Mouse (Mus musculus) c-Kit-positive CD71-positive TER-119-negative erythroid progenitor cells, embryonic 14.5 days (primary cell): ENCODE data around the gene Fam167b.

Source experiments
- DNase-seq: peaks from one replicate; pipeline ENCODE4 v3.0.0-alpha.2; 2013; ENCODE audit warnings: low read depth

Gene Fam167b

DNA sequence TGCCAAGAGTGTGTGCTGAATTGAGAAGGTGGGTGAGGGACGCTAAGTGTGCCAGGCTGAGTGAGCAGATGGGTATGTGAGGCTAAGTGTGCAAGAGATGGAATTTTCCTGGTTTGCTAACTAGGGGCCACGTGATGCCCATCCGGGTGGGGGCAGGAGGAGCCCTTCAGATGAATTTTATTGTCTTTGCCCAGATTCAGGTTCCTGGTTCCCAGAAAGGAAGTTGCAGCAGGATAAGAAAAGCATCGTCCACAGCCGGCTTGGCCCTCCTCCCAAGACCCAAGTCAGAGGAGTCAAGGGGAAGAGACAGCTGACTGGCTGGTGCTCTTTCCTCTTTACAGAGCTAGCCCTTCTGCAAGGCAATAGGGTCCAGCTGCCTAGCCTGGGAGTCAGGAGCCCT lies at the start of gene Fam167b:
TSS of gene Fam167b (minus strand) at position 84 of the 400 bp plus-strand sequence.
- DNase-seq = no peak

DNA sequence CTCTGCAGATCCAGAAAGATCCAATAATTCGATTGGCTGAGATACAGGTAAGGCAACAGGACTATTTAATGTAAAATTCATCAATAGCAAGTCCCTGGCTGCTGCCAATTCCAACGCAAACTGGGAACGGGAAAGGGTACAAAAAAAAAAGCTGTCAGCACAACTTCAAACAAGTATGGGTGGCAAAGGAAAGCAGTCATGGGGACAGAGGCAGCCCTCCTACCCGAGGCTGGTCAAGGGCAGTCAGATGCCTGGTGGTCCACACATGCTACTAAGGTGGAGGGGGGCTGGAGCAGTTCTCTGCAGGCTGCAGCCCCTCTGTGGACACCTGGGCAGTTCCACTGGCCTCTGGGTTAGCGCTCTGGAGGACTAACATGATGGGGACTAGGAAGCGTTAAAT lies 47.7 kb upstream of the Fam167b start:
- no peak for DNase-seq

DNA sequence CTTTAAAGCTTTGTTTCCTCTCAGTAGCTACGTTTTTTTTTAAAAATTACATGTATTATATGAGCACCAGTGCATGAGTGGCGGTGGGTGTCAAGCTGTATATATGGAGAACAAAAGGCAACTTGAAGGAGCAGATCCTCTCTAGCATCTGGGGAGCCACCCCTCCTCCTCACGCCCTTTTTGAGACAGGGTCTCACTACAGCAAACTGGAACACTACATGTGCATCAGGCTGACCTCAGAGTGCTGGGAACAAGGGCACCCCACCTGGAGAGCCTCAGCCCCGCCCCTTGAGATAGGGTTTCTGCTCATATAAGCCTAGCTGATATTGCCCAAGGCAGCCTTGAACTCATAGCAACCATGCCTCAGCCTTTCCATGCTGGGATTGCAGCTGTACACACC lies 47.1 kb upstream of the Fam167b start:
- no peak for DNase-seq

DNA sequence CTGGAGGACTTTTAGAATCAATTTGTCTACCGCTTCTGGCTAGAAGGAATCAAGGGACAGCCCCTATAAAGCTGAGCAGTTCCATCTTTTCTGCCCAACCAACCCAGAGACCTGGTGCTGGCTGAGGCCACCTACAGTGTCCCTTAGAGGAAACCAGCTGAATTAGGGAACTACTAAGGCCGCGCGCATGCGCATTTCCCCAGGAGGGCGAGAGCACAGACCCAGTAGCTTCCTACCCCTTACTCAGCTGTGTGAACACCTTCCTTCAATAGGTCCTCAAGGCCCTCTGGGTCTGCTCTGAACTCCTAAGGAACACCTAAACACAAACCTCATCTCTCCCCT lies 46.7 kb upstream of the Fam167b start:
- DNase-seq = no peak

DNA sequence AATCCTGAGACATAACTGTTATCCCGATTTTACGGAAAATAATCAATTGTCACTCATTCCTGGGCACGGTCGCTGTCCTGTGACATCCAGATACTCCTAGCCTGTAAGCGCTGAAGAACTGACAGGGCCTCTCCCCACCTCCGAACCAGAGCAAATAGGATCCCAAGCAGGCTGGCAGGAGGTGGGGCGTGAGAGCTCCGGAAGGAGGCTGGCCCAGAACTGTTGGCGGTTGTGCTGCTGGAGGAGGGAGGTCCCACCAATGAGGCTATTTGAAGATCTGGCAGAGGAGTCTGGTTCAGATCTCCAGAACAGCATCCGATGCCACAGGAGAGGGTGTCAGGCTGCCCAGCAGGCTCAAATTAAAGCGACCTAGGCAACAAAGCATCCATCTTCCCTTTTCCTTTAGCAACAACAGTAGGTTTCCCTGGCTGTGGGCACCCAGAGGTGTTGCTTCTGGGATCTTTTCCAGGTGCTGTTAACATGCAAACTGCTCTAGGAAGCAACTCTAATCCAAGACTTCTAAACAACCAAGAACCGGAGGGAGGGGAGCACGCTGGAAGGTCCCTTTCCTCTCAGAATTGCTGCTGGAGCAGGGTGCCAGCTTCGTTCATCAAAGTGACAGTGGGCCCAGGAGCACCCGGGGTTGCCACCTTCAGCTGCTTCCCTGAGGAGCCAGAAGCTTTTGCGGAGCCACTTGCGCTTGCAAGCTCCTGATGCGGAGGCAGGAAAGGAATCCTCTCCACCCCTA lies 46.1 kb upstream of the Fam167b start:
- peak; percentile 89 for DNase-seq

DNA sequence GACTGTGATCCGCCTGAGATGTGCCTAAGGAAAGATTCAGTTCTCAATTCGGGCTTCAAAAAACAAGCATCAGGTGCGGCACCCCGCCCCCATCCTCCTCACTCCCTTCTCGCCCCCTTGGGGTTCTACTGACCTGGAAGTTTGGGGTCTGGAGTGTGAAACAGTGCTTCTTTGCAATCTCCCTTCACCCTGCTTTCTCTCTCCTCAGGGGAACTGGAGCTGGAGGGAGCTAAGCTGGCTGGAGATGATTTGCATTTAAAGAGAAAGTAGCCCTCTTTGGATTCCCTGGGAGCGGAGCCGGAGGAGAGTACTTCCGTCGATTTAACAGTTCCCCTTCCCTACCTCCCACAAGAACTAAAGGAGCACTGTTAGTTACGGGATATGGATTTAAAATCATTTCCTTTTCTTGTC lies 45.3 kb upstream of the Fam167b start, which contains the start of gene Ccdc28b:
TSS of gene Ccdc28b (minus strand) at position 267 of the 411 bp plus-strand sequence.
- DNase-seq = no peak

DNA sequence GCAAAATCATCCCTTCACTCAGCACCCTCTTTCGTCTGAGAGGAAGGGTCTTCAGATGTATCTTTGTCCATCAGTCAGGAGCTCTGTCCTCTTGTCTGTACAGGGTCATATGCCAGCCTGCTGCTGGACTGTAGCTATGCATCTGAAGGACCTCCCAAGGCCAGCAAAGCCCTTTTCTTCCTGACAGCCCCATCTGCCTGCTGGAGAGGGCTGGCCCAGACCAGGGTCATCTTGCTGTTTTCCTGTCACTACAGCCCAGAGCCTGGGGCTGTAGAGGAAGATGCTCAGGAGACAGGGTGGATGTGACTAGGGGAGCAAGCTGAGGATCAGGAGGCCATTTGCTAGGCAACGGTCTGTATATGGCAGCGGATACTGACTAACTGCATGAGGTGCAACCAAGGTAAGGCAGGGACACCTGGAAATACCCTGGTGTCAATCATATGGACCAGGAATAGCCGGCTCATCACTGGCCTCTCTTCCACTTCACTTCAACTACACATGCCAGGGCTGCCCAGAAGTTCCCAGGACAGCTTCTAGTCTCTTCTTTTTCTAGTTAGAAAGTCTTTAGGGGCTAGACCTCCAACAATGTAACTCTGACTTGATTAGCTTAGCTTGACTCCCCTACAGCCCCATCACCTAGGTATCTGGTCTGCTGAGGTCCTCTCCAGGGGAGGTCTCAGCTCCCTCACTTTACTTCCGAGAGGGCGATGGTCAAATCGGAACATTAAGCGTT lies 44.6 kb upstream of the Fam167b start:
- no peak for DNase-seq

DNA sequence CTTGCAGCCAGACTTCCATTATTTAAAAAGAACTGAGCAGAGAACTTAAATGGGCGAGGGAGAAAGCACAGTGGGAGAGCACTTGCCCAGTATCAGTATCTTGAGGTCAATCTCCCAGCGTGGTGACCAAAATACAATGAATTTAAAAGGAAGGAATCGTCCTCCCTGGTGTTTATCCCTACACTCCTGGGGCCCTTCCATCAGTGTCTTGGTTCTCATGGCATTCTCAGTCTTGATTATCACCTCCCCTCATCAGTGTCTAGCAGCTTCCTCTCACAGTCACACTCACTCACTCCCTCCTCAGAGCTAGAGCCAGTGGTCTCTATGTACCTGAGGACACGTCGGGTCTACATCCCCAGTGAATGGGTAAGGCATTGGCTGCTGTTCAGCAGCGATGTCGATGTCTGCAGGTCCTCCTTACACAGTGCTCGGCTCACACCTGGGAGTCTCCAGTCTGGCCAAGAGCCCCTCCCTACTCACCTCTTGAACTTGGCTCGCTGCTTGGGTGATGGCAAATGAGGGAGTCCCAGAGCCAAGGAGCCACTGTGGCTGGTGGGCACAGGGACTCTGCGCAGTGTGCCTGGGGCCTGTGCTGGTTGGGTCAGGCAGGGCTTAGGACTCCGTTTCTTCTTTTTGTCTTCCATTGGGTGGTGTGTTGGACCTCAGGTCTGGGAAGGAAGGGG lies 43.9 kb upstream of the Fam167b start:
- no peak for DNase-seq

DNA sequence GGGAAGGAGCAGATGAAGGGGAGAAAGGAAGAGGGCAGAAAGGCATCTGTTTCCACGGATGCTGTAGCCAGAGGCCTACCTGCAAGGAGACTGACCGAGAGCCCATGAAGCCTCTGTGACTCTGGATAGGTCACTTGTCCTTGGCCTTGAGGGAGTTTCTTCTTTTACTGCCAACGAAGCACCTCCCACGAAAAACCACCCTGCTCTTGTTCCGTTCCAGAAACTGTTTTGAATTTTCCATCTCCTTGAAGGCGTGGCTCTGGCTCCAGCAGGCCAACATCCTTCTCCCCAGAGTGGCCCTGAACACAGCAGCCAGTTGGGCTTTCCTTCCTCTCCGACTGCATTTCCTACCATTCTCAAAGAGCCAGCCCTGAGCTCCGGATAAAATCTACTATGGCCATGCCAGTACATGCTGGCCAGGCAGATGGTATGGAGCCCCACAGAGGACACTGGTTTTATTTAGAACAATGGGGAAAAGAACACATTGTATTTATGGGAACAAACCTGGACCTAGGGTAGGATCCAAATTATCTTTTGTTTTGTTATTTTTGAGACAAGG lies 43.0 kb upstream of the Fam167b start:
- DNase-seq = no peak

DNA sequence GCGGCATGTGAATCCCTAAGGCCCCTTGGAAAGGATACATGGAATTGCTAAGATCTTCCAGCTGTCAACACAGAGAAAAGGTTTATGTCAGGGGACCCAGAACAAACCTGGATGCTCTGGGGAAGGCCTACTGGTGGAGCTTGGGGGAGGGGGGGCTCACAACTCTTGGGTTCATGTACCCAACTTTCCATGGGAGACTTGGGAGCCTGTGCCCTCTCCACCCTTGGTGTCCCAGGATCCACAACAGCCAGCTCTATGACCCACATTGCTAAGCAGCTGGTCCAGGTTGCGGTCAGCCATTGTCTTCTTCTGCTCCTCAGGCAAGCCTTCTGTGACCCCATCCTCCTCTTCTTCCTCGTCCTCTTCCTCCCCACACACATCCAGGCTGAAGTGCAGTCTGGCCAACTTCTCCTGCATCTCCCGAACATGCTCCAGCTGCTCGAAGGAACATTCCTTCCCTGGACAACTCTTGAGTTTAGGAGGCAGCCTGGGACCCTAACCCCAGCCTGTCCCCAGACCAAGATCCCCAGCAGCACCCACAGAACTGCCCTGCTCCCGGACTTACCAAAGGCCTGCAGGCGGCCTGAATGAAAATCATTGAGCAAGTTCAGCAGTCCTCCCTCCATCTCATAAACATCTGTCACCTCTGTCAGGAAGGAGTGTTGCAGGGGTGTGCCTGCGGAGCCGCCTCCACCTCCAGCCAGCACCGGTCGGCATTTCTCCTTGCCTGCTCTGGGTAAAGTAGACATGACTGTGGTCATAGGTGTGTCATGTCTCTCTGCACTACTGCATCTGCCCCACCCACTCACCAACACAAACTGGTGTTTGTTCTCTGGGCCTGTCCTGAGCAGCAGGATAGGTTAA lies 42.3 kb upstream of the Fam167b start:
- DNase-seq = no peak

DNA sequence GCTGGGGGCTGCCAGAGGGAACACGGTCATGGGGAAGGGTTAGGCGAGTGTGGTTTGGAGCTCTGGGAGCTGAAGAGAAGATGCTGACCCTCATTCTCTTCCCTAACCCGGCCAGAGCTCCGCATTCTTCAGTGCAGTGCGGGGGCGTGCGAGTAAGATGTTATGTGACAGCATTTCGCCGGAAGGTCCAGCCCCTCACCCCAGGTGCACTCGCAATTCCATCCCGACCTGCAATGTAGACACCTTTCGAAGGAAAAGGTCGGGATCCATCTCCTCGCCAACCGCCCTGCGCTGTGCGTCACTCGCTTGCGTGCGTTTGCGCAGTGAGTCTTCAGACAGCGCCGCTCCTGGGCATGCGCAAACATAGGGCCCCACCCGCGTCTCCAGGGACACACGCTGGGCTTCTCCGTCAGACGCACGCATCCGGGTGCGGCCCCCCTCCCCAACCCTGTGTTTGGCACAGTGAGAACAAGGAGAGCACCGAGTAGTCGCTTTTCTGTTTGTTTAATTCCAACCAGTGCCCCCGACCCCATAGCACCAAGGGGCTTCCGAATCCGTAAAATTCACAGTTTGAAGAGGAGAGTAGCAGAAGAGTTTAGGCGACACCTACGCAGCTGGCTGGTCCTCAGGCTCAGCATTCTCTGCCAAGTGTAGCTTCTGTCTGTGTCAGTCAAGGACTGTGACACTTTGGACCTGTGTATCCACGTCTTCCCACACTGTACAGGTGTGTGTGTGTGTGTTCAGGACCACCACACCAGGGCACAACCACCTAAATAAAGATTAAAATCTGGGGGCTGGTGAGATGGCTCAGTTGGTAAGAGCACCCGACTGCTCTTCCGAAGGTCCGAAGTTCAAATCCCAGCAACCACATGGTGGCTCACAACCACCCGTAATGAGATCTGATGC lies 40.7 kb upstream of the Fam167b start, which contains the start of gene Iqcc:
TSS of gene Iqcc (minus strand) at position 314 of the 906 bp plus-strand sequence.
- peak; percentile 88 for DNase-seq

DNA sequence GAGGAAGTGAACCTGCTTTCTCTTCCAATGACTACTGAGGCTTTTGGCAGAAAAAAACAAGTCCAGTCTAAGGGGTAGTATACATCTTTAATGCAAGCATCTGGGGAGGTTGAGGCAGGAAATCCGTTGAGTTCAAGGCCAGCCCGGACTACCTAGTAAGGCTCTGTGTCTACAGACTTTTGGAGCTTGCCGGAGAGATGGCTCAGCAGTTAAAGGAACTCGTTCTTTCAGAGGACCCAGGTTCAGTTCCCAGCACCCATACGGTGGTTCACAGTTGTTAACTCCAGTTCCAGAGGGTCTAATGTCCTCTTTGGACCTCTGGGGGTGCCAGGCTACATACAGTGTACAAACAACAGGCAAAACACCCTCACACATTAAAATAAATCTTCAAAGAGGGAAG lies 39.7 kb upstream of the Fam167b start:
- DNase-seq = no peak

DNA sequence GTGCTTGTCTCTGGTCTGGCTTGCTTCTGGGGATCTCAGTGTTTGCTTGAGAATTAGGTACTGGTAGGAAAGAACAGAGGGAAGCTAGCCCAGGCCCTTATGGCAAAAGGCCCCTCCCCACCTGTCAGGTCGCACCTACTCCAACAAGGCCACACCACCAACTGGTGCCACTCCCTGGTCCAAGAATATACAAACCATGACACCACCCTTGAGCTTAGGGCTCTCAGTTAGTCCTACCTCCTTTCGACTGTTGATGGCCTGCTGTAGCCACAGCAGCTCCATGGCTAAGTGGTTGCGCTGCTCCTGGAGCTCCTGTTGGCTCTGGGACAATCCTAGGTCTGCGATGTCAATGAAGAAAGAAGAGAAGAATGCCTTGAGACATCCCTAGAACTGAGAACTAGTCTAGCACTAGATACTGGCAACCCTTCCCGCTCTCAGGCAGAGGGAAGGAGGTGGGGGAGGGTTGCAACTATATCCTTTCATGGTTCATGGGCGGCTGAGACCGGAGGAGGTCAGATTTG lies 38.8 kb upstream of the Fam167b start:
- DNase-seq = no peak

DNA sequence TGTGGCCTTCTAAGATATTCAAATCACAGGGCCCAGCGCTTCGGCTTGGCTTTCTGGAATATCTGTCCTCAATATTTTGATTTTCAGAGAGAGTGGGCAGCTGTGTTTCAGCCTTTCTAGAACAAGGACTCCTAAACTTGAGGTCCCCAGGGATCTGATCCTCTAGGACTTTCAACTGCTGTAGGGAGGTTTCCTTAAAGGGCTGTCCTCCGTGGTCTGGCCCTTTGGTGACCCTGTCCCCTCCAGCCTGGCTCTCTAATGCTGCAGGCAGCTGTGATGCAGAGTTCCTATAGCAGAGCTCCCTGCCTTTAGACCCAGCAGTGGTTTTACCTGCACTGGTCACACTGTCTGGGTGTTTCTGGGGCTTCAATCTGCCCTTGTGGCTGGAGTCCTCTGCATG lies 38.3 kb upstream of the Fam167b start:
- no peak for DNase-seq

DNA sequence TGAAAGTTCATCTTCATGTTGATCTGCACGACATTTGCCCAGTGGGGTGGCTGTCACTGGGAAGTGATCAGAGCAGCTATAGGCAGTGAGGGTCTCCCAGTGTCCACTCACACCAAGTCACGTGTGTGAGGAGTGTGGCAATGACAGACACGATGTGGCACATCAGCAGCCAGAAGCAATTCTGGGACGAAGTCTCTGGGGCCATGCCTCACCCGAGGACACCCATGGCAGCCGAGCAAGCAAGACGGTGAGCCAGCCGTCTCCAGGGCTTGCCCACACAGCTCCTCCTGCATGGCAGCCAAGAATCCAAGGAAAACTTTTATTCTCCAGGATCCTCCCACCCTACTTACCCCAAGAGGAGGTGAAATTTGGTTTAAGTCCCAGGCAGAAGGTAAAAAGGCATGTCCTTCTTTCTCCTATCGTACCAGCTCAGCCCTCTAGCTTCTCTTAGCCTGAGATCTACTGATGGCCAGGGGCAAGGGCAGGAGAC lies 37.5 kb upstream of the Fam167b start:
- no peak for DNase-seq

DNA sequence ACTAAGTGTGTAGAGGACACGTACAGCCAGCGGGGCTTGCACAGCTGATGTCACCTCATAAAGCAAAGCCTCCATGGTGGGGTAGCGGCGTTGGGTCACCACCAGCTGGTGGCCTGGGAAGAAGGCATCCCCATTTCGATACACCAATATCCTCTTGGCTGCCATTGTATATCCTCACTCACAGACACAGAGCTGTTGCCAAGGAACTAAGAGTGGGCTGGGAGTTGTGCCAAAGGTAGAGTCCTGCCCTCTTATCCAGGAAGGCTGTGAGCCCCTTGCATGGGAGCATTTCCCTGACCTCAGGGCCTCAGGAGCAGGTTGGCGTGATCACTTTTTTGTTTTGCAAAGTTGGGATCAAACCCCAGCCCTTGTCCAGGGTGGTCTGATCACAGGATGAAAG lies 35.7 kb upstream of the Fam167b start, which contains the start of gene Dcdc2b:
TSS of gene Dcdc2b (minus strand) at position 165 of the 400 bp plus-strand sequence.
- no peak for DNase-seq

DNA sequence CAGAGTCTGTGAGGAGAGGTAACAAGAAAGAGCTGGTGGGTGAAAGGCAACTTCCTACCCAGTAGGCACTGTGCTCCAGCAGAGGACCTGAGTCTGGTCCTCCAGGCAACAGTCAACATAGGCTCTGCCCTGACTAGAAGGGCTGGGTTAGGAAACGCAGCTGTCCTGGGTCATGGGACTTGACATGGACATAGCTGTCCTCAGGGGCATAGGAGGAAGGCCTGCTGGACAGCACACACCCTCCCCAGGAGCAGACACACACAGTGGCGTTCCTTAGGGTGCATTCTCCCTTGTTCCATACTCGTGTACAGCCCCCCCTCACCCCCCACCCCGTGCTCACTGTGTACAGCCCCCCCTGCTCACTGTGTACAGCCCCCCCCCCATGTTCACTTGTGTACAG lies 32.1 kb upstream of the Fam167b start:
- DNase-seq = no peak

DNA sequence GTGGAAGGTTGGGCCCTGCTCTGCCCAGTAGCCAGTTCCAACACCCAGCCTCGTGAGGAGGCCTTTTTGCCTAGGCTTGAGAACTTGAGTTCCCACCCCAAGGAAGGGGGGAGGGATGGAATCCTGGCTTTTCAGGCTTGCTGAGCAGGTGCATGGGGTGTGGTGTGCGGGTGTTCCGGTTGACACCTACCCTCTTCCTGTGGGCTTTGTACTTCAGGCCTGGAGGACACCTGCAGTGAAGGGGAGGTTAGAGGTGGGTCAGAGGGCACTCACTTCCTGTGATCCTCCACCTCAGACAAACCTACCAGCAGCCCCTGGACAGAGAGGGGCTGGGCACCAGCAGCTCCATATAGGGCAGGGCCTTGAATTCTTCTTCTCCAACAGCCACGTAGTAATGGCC lies 31.7 kb upstream of the Fam167b start:
- DNase-seq = no peak

DNA sequence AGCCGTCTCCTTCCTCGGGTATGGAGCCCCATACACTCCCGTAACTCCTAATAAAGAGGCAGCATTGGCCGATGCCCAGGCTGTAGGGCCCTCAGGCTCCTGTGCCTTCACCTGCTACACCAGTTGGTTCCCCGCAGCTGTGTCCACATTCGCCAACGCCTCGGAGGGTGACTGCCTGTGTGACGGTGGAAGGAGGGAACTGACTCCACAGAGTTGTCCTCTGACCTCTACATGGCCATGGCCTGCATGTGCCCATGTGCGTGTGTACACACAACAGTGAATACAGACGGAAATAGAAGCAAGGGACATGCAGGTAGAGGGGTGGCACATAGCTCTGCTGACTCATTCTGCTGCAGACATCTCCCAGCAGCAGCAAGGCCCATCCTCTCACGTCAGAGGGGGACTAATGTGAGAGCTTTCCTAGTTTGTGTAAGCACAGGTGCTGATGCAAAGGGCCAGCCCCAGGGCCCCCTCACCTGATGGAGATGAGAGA lies 30.8 kb upstream of the Fam167b start:
- DNase-seq = no peak
